Mouse (Mus musculus): ENCODE data around the gene Cysltr2.

Cysltr2 gene

DNA sequence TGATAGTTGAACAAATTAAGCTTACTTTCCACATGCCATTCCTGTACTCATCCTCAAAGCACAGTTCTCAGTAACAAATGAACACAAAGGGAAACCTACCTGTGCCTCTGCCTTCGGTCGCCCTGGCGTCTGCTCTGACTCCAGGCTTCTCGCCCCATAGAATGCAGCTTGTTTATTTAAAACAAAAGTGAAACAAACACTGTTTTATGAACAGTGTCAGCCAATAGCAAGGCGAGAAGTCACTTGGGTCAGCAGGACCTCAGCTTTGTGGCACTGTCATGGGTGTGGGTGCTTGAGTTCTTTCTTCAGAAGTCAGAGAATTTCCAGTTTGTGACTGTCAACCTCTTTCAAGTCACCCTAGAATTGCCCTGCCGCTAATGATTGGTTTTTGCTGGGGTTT, at the start of gene Cysltr2:
Gene Cysltr2, minus strand, starts transcription at position 178 of the 400 bp plus-strand sequence.
- no peak for DNase-seq (ENCODE audit: low spot score)

DNA sequence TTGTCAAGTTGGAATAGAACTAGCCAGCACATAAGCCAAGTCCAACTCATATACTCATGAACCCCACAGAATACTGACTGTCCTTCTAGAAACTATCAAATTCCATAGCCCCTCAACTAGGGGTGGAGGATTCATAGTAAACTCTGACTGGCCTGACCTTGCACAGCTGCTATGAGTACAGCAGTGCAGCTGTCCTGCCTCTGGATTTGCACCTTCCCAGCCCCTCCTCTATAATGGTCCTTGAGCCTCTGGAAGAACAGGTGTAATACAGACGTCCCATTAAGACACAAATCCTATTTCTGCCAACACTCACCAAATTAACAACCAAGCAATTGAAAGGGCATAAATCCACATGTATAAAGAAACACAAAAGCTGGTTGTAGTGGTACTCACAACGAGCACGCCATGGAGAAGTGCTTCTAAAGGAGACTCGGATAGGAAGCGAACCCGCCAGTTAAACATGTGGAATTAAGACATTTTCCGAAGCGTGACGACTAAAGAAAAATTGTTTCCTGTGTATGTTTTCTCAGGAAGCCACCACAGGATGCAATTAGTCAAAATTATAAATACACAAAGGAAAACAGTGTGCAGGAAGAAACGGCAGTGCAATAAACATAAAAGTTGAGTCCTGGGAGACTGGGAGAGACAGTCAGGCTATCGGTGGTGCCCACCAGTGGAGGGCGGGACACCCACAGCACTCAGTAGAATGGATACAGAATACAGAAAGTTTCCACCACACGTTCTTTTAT, 46.1 kb upstream of the Cysltr2 start:
- no peak for DNase-seq (ENCODE audit: low spot score)

DNA sequence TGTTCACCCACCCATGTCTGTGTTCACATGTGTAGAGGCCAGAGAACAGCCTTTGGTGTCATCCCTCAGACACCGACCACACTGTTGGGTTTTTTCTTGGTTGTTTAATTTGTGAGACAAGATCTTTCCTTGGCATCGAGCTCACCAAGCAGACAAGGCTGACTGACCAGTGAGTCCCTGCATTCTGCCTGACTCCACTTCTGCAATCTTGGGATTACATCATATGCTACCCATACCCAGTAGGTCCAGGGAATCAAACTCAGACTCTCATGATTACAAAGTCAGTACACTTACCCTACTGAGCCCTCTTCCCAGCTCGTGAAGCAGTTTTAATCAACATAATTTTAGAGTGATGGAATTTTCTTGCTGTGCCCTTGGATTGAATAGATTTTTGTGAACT, 44.0 kb upstream of the Cysltr2 start:
- no peak for DNase-seq (ENCODE audit: low spot score)

DNA sequence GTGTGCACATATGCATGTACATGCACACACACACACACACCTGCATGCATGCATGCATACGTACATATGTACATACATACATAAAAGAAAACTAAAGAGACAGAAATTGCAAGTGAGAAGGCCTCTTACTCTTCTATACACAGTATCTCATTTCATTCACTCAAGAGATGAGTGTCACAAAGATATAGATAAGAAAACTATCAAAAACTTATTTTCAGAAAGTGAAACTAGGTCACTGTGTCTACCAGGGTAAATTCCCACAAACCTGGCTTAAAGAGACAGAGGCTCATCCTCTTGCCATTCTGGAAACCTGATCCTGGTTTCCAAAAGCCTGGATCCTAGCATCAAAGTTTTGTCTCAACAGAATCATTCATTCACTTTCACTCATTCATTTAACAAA, 39.3 kb upstream of the Cysltr2 start:
- DNase-seq (ENCODE audit: low spot score): no peak

DNA sequence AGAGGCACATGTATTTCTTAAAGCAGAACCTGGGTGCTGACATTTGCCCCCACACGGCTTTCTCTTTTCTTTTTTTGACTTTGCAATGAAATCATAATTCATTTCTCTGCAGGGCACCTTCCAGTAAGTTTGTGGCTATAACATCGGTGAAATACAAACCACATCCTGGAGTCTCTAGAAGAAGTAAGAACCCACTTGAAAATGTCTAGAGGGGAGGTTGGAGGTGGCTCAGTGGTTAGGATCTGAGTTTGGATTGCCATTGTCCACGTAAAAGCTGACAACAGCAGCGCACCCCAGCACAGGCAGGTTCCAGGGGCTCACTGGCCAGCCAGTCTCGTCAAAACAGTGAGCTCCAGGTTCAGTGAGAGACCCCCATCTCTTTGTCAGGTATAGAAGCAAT, 38.8 kb upstream of the Cysltr2 start:
- no peak for DNase-seq (ENCODE audit: low spot score)

DNA sequence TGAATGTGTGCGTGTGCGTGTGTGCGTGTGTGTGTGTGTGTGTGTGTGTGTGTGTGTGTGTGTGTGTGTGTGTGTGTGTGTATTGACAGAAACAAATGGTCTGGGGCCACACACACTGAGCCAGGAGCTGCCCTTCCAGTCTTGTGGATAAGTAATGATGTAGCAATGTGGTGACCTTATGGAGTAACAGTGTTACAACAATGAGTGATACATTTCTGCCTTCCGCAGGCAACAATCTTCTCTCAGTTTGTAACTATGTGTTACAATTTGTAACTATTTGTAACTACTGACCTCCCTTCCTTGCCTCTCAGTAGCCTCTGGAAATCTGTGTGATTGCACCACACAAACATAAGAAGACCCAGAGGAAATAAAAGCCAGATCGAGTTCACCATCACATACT, 38.3 kb upstream of the Cysltr2 start:
- DNase-seq (ENCODE audit: low spot score): no peak

DNA sequence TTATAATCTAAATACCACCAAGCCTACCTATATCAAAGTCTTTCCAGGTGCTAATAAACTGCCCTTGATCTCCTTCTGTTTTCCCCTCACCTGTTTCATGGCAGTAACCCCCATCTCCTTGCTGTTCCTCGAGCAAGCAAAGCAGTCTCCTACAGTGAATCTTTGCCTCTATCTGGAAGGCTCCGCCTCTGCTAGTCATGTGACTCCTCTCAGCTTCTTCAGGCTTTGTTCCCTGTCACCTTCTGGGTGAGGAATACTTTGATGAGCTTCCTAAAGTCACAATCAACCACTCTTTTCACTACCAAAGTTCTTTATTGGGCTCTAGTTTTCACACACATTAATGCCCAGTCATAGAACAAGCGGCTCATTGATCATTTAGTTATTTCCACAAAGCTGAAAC, 37.5 kb upstream of the Cysltr2 start:
- DNase-seq (ENCODE audit: low spot score): no peak

DNA sequence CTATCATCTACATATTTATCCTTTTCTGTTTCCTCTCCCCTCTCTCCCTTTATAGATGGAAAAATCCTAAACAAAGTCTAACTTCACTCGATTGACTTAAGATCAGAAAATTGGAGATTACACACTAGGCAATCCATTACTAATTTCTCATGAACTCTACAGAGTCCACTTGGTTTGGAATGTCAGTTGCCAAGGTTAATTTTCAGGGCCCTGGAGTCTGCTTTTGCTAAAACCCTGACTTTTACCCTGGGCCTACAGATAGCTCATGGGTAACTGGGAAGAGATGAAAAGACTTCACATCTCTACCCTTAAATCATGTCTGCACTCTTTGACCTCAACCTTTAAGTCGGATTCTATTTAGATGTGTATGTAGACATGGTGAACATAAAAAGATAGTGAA, 34.6 kb upstream of the Cysltr2 start:
- no peak for DNase-seq (ENCODE audit: low spot score)

DNA sequence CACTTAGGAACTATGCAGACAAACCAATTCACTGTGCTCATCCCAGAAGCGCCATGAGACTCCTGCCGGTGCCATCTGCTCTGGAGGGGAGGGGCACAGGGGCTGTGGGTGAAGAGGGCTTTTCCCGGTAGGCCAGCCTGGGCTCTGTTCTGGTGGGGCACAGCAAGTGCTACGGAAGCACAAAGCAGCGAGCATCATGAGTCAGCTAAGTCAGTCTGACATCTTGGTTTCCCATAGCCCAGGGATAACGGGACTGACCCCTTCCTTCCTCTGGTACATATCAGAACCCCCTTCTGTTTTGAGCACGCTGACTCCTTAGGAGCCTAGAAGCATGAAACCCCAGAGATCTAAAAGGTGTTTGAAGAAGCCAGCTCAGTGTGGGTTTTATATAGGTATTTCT, 15.5 kb upstream of the Cysltr2 start:
- DNase-seq (ENCODE audit: low spot score): peak; percentile 12

DNA sequence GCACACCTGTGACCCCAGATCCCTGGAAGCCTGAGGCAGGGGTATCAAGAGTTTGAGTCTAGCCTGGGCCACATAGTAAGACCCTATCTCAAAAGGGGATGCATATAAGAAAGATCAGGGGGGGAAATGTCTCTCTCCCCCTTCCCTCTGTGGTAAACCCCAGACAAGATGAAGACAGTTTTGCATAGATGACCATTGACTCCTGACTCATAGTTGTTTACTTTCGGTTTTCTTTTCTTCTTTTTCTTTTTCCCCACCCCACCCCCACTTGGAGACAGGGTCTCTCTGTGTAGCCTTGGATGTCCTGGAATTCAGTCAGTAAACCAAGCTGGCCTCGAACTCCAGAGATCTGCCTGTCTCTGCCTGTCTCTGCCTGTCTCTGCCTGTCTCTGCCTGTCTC, 9.8 kb upstream of the Cysltr2 start:
- DNase-seq (ENCODE audit: low spot score): no peak

DNA sequence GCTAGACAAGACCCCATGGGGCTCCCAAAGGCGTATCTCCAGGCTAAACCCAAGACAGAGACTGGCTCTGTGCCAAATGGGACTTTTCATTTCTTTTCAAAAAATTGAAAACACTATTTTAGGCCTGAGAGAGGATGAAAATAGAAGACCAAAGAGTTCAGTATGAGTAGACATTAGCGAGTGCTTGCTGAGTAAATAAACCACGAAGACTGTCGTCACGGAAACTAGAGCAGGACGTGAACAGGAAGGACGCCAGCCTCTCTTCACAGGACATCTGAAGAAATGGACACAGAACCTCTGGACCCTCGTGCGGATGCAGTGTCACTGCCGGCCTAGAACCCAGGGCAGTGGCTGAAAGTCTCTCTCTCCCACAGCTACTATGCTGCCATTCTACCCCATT, 8.8 kb upstream of the Cysltr2 start:
- DNase-seq (ENCODE audit: low spot score): no peak

DNA sequence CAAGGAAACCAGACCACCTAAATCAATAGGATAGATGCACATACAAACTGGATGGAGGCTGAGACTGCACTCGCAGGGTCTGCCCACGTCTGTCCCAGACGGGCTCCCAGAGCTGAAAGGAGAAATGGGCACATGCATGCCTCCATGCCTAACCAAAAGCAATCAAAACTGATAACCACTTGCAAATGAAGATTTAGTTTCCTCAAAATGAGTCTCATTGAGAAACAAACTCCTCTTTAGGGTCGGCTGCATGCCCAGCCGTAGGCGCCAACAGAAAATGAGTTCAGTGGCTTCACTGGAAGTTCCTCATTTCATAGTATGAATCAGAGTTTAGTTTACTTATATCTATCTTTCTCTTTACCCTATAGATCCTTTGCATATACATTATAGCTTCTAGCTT, 7.9 kb upstream of the Cysltr2 start:
- DNase-seq (ENCODE audit: low spot score): no peak

DNA sequence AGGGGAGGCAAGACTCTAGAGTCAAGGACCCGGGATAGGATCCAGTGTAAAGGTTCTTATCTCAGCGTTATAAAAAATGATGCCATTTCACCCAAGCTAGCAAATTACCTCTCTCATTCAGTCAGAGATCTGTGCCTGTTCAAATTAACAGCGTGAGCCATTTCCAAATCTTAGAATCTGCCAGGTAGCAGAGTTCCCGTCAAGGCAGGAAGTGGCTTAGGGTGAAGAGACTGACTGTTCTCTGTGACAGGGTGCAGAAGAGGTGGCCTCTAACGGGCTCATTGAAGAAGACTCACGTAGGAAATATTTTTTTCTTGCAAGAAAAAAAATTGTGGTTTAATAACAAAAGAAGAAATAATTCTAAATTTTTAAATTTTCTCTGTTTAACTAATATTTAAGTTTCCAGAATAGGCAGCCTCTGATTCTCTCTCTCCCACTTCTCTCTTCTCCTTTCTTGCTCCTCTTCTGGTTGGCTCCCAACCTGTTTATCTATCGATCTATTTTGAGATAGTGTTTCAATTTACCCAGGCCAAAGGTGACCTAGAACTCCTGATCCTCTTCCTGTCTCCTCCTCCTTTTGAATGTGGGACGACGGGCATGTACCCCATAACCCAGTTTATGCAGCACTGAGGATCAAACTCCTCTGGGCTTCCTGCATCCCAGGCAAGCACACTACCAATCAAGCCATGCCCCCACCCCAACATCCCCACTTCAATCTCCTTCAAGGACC, 3.5 kb downstream of the Cysltr2 start:
- DNase-seq (ENCODE audit: low spot score): no peak

DNA sequence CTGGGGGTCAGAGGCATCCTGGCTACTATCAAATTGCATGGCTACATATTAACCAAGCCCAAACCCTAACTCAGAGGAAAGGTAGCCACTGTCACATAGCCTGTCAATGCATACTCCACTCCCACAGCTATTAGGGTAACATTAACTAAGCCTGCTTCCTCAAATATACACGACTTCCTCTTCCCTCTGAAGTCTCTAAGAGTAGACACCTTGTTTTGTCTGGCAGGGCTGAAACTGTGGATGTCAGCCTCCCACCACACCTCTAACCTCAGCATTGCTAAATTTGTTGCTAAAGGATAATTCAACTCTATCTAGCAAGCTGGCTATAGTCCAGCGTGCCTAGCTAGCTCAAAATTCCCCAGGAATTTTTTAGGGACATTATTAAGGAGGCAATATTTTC, 7.2 kb downstream of the Cysltr2 start:
- DNase-seq (ENCODE audit: low spot score): no peak

DNA sequence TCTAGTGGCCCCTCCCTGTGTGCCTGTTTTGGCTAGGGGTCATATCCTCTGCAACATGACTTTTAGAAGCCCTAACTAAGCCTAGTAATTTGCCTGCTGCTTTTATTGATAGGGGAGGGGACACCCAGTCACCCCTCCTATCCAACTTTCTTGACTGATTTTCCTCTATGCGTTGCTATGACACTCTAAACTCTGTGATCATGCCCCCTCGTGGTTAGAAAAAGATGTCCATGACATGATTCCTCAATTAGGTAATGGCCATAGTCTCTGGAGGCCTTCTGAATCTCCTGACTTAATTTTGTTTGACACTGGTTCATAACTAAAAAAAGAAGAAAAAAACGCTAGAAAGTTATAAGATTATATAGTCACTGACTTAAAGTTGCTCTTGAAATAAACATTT, 15.6 kb downstream of the Cysltr2 start:
- no peak for DNase-seq (ENCODE audit: low spot score)

DNA sequence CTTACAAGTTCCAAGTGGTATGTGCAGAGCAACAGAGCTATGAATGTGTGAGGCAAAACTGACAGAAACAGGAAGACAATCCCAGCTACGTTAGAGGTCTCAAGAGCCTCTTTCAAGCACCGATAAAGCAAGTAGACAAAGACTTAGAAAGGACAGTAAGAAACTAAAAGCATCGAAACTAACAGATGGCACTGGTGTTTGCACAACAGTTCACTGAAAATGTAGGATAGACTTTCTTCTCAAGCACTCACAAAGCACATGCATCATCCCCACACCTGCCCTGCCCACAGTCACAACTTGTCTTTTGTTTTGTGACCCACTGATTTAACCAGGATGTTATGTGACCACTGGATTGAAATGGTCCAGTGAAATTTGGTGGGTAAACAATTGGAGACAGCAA, 17.7 kb downstream of the Cysltr2 start:
- DNase-seq (ENCODE audit: low spot score): no peak

DNA sequence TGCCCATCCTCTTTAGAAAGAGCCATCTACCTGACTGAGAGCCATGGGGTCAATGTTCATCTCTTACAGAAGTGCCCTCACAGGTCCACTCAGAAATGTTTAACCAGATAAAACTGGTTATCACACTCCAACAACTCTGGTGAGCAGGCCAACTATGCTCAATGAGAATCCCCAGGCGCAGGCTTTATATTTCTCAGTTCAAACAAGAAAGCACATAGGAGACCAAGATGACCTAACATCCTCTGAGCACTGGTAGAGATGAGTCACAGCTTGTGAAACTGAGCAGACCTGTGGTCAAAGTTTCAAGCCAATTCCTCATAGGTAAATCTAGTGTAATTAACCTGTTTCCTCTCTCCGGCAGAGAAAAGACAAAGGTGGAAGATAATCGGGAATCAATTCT, 31.6 kb downstream of the Cysltr2 start:
- DNase-seq (ENCODE audit: low spot score): no peak

DNA sequence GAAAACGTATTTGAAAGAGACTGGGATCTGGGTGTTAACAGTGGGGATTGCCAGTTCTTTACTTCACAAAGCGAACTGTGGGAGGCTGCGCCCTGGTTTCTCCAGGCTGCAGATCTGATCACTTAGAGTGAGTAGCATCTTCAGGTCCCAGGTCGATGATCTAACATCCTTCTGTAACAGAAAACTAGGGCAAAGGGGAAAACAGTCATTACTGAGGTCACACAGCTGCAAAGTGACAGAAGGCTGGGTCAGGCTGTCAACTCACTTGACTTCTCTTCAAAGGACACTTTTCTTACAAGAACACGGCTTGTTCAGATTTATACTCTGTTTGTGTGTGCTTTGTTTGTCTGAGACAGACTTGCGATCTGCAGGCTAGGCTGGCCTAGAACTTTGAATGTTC, 33.5 kb downstream of the Cysltr2 start:
- no peak for DNase-seq (ENCODE audit: low spot score)

DNA sequence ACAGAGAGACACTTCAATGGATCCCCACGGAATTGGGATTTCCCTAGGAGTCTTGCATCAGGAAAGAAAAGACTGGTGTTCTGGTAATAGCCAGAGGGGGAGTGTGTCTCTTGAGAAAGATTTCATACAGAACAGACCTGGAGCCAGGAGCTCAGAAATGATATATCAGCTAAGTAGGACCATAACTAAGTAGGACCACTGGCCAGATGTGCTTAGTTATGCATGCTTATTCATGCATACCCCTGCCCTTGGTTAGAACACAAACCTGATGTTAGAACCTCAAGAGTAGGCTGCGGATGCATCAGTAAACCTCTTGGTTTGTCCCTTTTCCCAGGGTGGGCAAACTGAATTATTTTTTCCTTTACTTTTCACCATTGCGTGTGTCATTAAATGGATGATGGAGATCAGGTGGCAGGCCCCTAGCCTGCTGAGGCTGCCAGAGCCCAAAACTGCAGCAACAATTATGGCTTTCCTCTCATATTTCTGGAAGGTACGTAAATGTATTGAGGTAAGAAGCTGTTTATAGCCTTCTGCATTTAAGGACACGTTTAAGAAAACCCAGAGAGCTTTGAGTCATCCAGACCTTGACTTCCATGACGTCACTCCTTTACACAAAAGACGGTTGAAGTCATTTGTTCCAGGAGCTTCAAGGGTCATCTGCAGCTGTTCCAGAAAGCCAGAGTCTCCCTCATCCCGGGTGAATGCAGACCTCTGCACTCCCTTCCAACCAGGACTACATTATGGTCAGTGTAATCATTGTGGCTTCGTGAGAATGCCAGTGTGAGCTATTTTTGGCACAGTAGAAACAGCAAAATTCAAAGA, 35.0 kb downstream of the Cysltr2 start:
- DNase-seq (ENCODE audit: low spot score): peak; percentile 25

DNA sequence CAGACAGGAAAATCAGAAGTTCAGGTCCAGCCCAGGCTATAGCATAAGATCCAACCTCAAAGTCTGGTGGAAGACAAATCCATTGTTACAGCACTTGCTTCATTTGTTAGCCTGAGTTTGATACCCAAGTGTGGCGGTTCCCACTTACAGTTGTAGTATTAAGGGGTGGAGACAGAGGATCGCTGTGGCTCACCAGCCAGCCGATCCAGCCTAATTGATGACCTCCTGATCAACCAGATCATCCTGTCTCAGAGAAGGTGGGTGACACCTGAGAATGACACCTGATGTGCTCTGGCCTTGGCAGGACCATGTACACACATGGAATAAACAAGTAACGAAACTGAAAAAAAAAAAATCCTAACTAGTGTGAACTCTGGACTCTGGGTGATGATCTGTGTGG, 47.1 kb downstream of the Cysltr2 start:
- no peak for DNase-seq (ENCODE audit: low spot score)

DNA sequence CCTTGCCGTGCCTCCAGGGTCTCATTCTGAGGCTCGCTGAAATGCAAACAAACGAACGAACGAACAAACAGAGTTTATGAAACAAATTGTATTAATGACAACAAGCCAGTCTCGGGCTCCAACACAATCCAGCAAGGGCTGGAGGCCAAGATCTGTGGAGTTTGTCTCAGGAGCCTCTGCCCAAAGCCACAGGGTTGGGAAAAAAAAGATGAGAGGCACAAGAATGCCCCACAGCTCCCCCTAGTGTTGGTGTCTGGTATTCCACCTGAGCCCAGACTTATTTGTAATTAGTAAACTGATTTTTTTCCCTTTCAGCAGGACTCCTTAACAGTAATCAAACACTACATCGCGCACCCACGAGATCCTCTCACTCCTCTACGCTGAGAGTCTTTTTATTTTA, 48.6 kb downstream of the Cysltr2 start:
- DNase-seq (ENCODE audit: low spot score): peak; percentile 80

DNA sequence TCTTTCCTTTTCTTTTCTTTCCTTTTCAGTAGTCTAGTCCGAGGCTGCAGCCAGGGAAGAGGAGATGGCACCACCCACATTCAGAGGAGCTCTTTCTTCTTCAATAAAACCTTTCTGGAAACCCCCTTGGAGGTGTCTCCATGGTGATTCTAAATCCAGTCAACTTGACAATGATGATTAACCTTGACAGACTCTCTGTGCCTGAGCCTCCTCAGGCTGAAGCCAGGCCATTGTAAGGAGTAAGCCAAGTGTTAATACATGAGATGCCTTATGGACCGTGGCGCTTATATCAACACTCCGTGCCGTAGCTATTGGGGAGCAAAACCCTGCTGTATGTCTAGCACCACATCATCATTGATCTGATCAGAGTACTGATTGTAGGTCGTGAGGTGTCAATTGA, 50.8 kb downstream of the Cysltr2 start:
- DNase-seq (ENCODE audit: low spot score): no peak

DNA sequence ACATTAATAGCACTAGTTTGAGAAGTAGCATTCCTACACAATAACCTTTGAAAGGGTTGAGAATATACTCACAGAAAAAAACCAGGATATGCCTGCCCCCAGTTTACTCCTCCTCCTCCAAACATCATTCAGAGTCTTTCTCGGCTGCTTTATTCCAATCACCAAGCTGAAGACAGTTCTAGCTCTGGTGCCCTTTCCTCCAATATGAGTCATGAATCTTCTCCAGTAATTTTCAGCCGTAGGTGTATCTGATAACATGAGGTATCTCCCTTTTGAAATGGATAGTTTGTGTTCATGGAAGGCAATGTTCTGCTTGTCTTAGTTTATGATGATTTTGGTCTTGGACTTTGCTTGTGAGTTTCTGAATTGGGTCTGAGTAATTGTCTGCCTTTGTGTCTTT, 62.9 kb downstream of the Cysltr2 start:
- DNase-seq (ENCODE audit: low spot score): no peak
